Mouse (Mus musculus) forebrain, embryonic 11.5 days (tissue): ENCODE measurements around the gene Acot7. TPM values are rescaled to one million over a fixed set of nuclear protein-coding genes. Genes with fewer than 3 reads are reported as not detected.
A peak's percentile ranks its signal among the peaks of the same experiment; 100 is the strongest.

Experiments used
- ATAC-seq: fragments of 200-750 bp; cut with Nextera tagmentation; replicated peaks from 2 replicates; pipeline ENCODE4 v1.8.0; 2017; ENCODE audit warnings: moderate TSS enrichment; ENCODE audit not compliant: low FRiP score
- DNase-seq: peaks from one replicate; pipeline ENCODE4 v3.0.0-alpha.2; 2017; ENCODE audit warnings: low spot score
- H3K27ac ChIP-seq: fragments of 300-500 bp; sonication (generic); 2 replicates; pipeline ENCODE4 v1.5.1; 2014; ENCODE audit warnings: low read depth, low read length
- H3K27me3 ChIP-seq: fragments of 300-500 bp; sonication (generic); 2 replicates; pipeline ENCODE4 v1.6.1; 2014; ENCODE audit warnings: mild to moderate bottlenecking, low read length, mixed read lengths; ENCODE audit not compliant: control insufficient read depth, insufficient read depth
- H3K36me3 ChIP-seq: fragments of 300-500 bp; sonication (generic); 2 replicates; pipeline ENCODE4 v1.6.1; 2014; ENCODE audit warnings: mild to moderate bottlenecking, low read length, moderate library complexity, mixed read lengths; ENCODE audit not compliant: control insufficient read depth, insufficient read depth
- H3K4me1 ChIP-seq: fragments of 300-500 bp; sonication (generic); replicated peaks from 2 replicates; pipeline ENCODE4 v1.6.1; 2014; ENCODE audit warnings: low read length, mixed read lengths; ENCODE audit not compliant: control insufficient read depth, insufficient read depth
- H3K4me2 ChIP-seq: fragments of 300-500 bp; sonication (generic); 2 replicates; pipeline ENCODE4 v1.6.1; 2014; ENCODE audit warnings: low read depth, mild to moderate bottlenecking, low read length, moderate library complexity, mixed read lengths; ENCODE audit not compliant: severe bottlenecking
- H3K4me3 ChIP-seq: fragments of 300-500 bp; sonication (generic); 2 replicates; pipeline ENCODE4 v1.5.1; 2014; ENCODE audit warnings: low read depth, low read length
- H3K9ac ChIP-seq: fragments of 300-500 bp; sonication (generic); 2 replicates; pipeline ENCODE4 v1.6.1; 2014; ENCODE audit warnings: low read length
- H3K9me3 ChIP-seq: fragments of 300-500 bp; sonication (generic); 2 replicates; pipeline ENCODE4 v1.6.1; 2016; ENCODE audit warnings: low read length, mixed read lengths; ENCODE audit not compliant: control insufficient read depth
- WGBS: fragments of 180-500 bp; shearing (Covaris S2); extraction: QIAGEN DNeasy Blood & Tissue Kit; methylation state at CpG from one replicate; pipeline ENCODE4 v1.1.7; 2014; 5-methylcytosine and 5-hydroxymethylcytosine counted together
- polyA plus RNA-seq: library from polyadenylated mRNA; unstranded; fragments of >200 nt; fragmentation: Nextera tagmentation; extraction: Ambion mirVana; gene quantifications from 2 replicates; pipeline ENCODE4 v1.2.1, GENCODE M21; 2014

Acot7 gene
- polyA plus RNA-seq: 75.1 and 77.8 TPM in 2 replicates

DNA sequence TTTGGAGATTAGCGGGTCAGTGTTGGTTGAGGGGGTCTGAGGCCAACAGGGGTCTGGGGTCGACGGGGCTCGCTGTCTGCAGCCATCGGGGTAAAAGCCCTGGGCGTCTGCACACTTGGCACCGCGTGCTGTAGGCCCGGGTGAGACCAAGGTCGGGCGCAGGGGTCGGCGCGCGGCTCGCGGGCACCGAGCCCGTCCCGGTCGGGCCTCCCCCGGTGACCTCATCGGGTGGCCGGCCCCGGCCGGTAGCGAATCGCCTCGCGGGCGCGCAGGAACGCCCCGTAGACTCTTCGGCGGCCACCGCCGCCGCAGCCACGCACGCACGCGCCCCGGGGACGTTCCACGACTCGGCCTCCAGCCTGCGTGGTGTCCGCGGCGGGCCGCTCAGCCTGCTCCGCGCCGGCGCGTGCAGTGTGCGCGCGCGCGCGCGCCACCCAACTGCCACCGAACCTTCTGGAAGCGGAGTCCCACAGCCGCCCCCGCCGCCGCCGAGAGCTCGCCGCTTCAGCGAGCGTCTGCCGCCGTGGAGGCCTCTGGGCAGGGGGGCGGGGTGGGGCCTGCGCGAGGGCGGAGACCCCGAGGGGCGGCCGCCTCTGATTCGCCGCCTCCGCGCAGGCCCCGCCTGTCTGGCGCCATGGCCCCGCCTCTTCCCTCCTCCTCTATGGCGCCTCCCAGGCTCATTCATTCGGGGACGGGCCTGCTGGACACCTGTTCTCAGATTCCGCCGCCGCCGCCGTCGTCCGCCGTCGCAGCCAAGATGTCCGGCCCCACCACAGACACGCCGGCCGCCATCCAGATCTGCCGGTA is at the start of gene Acot7:
Acot7 (plus strand) TSS at position 598 of the 807 bp plus-strand sequence.
- Histone ChIP-seq H3K27ac (peak within 1 kb of the TSS; percentile 50; the same call in 1 of the 2 replicates), H3K9ac (peak within 1 kb of the TSS; percentile 79), H3K36me3 (no peaks in the 10 kb centered on the region; the same call in 1 of the 2 replicates), H3K4me2 (peak within 1 kb of the TSS; percentile 96), H3K4me1 (peaks cover 6% of the 10 kb centered on the region), H3K4me3 (peak within 1 kb of the TSS; percentile 60), H3K9me3 (no peaks in the 10 kb centered on the region), H3K27me3 (peaks cover 4% of the 10 kb centered on the region; the same call in 1 of the 2 replicates)
- ATAC-seq (peak; percentile 95), DNase-seq (peak; percentile 97)
- WGBS: under 1% methylated on average over 101 of the region's 108 CpGs

DNA sequence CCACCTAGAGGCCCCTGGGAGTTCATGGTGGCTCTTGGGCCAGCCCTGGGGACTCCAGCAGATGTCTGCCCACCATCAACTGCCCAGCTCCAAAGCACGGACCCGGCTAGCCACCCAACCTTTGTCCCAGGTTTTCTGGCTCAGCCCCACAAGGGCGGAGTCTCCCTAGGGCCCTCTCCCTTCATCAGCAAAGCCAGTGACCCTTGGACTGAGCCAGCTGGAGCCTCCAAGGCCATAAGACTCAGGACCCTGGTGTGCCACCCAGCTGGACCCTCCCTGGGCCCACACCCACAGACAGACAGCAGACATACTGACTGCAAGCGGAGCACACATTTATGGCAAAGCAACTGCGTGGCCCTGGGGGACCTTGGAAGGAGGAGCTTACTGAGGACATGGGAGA is 49.1 kb upstream of the Acot7 start:
- ATAC-seq (no peak), DNase-seq (no peak)
- Histone ChIP-seq H3K4me3 (no peak overlapping the region), H3K27me3 (peaks cover 99% of the 10 kb centered on the region), H3K27ac (no peak overlapping the region), H3K36me3 (no peaks in the 10 kb centered on the region), H3K9ac (no peak overlapping the region), H3K4me1 (peaks cover 27% of the 10 kb centered on the region; the same call in 1 of the 2 replicates), H3K9me3 (no peaks in the 10 kb centered on the region), H3K4me2 (no peak overlapping the region)
- 41% methylated on average over 5 of the region's 5 CpGs for WGBS

DNA sequence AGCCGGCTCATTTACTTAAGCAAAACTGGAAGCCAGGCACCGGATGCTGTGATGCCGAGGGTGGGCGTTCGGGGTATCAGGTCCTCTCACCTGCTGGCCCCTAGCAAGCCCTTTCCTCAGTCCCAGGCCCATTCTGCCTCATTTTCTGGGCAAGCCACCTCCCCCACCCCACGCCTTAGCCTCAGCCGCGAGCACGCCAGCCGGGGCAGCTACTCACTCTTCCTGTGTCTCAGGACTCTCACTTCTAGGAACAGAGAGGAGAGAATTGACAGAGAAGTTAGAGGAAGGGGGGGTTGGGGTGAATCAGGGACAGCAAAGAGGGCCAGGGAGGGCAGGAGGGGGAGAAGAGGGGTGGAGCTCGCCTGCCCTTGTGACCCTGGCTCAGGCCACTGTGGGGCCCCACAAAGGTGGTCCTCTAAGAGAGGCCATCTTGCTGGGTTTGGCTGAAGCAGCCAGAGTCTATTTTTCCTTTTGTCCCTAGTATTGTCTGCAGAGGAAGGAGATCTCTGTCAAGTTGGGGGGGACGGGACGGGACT is 48.5 kb upstream of the Acot7 start:
- no peak for ATAC-seq

DNA sequence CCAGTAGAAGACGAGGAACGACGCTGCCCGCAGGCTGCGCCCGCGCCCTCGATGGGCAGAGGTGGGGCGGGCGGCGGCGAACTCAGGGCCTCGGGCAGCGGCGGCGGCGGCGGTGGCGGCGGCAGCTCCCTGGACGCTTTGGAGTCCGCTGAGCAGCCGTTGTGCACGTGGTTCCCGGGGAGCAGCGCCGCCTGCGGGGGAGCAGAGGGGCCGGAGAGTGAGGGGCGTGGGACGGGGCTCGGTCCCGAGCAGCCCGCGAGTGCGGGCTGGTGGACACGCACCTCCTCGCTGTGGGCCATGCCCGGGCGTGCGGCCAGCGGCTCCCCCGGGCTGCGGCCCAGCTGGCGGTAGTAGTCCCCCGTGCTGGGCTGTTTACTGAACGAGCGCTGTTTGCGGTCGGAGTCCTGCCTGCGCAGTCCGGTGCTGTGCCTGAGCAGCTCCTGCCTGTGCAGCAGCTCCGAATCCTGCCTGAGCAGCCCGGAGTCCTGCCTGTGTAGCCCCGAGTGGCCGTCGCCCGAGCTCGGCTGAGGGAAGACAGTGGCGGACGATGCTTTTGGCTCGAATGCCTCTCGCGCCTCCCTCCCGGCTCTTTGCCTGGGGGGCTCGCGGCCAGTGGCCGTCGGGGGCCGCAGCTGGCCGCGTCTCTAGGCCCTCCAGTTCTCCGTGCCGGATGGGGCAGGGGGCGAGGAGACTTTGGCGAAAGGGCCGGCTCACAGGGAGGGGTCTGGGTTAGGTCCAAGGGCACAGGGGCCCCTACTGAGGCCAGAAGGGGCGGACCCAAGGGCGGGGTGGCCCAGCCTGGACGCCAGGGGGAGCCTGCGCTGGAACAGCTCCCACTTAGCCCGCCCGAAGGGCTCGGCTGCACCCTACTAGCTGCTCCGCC is 46.9 kb upstream of the Acot7 start:
- Histone ChIP-seq H3K4me2 (peak overlapping the region; percentile 49), H3K9ac (no peak overlapping the region; the same call in 1 of the 2 replicates), H3K4me3 (peak overlapping the region; percentile 28), H3K27me3 (peaks cover 87% of the 10 kb centered on the region), H3K27ac (no peak overlapping the region), H3K4me1 (peaks cover 23% of the 10 kb centered on the region; the same call in 1 of the 2 replicates), H3K36me3 (no peaks in the 10 kb centered on the region), H3K9me3 (no peaks in the 10 kb centered on the region)
- under 1% methylated on average over 81 of the region's 85 CpGs for WGBS
- peak; percentile 79 for DNase-seq
- ATAC-seq: peak; percentile 49

More for the DNA sequence above, 48.5 kb upstream of the Acot7 start:
- no peak overlapping the region for H3K4me3 ChIP-seq
- H3K9ac ChIP-seq: no peak overlapping the region
- H3K9me3 ChIP-seq: no peaks in the 10 kb centered on the region
- H3K27ac ChIP-seq: no peak overlapping the region
- H3K27me3 ChIP-seq: peaks cover 99% of the 10 kb centered on the region
- H3K4me1 ChIP-seq: peaks cover 27% of the 10 kb centered on the region; the same call in 1 of the 2 replicates
- no peaks in the 10 kb centered on the region for H3K36me3 ChIP-seq
- no peak overlapping the region for H3K4me2 ChIP-seq
- no peak for DNase-seq
- 20% methylated on average over 13 of the region's 13 CpGs for WGBS

DNA sequence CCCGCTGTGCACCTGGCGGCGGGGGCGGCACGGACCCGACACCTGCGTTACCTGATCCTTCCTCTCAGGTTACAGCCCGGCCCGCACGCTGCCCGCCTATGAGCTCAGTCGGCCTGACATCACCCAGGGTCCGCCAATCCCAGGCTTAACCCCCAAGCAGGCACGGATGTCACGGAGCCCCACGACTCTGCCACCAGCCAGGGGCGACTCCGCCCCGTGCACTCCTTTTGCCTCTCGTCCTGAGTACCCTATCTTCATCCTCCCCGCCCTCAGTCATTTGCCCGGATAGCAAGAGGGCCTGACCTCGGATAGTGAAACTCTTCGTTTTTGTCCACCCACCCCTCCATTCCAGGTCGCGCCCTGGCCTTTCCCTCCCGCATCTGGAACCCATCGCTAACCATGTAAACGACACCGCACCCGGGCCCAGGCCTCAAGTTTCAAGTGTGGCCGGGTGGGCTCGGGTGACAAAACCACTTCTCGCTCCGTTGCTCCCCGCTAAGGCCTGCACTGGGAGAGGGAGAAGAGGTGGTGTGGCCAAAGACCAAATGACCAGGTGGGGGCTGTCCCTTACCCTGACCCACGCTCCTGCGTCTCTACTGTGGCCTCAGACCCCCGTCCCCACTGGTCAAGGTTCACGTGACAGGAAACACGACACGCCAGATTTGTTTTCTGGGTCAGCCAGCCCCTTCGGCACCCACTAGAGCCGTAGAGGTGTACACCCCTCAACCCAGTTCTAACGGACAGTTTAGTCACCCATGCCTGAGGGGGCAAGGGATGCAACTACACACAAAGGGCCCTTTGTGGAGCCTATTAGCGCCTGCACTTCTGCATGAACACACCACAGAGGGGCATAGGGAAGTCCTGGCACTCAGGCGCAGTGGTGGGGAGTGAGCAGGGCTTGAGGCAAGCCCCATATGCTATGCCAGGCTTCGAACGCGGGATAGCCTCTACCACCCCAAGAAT is 45.8 kb upstream of the Acot7 start:
- H3K27ac ChIP-seq: no peak overlapping the region
- no peaks in the 10 kb centered on the region for H3K36me3 ChIP-seq
- peaks cover 78% of the 10 kb centered on the region for H3K27me3 ChIP-seq
- H3K4me1 ChIP-seq: peaks cover 19% of the 10 kb centered on the region; the same call in 1 of the 2 replicates
- ATAC-seq (no peak; the same call in 1 of the 2 replicates), DNase-seq (no peak)
- no peak overlapping the region for H3K9ac ChIP-seq
- peak overlapping the region; percentile 3; the same call in 1 of the 2 replicates for H3K4me2 ChIP-seq
- H3K9me3 ChIP-seq: no peaks in the 10 kb centered on the region
- 2% methylated on average over 50 of the region's 50 CpGs for WGBS
- H3K4me3 ChIP-seq: peak overlapping the region; percentile 28; the same call in 1 of the 2 replicates

DNA sequence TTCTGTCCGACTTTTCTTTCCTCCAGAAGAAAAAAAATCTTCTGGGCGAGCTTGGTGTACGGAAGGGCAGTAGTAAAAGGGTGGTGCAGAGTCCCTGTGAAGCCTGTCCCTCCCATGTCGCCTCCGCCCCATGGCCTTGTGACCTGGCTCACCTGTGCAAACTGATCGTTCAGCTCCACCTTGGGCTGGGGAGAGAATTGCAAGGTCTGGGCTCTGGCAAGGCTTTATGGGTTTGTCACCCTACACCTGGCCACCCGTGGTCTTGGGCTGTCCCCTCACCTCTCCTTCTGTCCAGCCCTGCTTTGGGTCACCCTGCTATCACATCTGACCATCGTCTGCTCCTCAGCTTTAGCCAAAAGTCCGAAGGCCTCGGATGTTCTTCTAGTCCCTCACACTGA is 45.2 kb upstream of the Acot7 start:
- peaks cover 19% of the 10 kb centered on the region; the same call in 1 of the 2 replicates for H3K4me1 ChIP-seq

DNA sequence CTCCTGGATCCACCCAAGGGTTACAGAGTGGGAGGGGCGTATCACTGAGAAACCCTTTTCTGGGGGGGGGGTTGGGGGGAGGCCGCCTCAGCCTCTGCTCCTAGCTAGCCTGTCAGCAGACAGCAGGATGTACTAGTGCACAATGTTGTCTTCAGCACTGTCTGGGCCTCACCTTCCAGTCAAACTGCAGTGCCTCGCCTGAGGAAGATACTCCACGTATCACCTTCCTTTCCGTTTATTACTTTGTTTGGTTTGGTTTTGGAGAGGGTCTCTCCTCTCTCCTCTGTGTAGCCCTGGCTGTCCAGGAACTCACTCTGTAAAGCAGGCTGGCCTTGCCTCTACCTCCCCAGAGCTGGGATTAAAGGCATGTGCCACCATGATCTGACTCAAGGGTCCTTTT is 44.7 kb upstream of the Acot7 start:
- ATAC-seq (no peak), DNase-seq (no peak)
- Histone ChIP-seq H3K4me3 (no peak overlapping the region), H3K9me3 (no peaks in the 10 kb centered on the region), H3K27me3 (peaks cover 70% of the 10 kb centered on the region), H3K27ac (no peak overlapping the region), H3K9ac (no peak overlapping the region), H3K36me3 (no peaks in the 10 kb centered on the region), H3K4me2 (no peak overlapping the region), H3K4me1 (peaks cover 20% of the 10 kb centered on the region; the same call in 1 of the 2 replicates)
- 49% methylated on average over 5 of the region's 5 CpGs for WGBS

More for the DNA sequence above, 45.2 kb upstream of the Acot7 start:
- WGBS: 18% methylated on average over 10 of the region's 10 CpGs
- DNase-seq: no peak
- ATAC-seq: no peak
- Histone ChIP-seq H3K9ac (no peak overlapping the region), H3K27me3 (peaks cover 74% of the 10 kb centered on the region), H3K27ac (no peak overlapping the region), H3K4me3 (no peak overlapping the region), H3K9me3 (no peaks in the 10 kb centered on the region), H3K4me2 (no peak overlapping the region), H3K36me3 (no peaks in the 10 kb centered on the region)
